Mouse (Mus musculus): ENCODE results near the gene Xylb. TPM values are rescaled to one million over a fixed set of nuclear protein-coding genes. Genes with fewer than 3 reads are reported as not detected.
A peak's percentile ranks its signal among the peaks of the same experiment; 100 is the strongest.

Gene Xylb
- under 1 TPM; 0.09 to 0.38 TPM for total RNA-seq (2021)
- long read RNA-seq, experiment 1 = 0 reads
- long read RNA-seq, experiment 2 = 0 reads

DNA sequence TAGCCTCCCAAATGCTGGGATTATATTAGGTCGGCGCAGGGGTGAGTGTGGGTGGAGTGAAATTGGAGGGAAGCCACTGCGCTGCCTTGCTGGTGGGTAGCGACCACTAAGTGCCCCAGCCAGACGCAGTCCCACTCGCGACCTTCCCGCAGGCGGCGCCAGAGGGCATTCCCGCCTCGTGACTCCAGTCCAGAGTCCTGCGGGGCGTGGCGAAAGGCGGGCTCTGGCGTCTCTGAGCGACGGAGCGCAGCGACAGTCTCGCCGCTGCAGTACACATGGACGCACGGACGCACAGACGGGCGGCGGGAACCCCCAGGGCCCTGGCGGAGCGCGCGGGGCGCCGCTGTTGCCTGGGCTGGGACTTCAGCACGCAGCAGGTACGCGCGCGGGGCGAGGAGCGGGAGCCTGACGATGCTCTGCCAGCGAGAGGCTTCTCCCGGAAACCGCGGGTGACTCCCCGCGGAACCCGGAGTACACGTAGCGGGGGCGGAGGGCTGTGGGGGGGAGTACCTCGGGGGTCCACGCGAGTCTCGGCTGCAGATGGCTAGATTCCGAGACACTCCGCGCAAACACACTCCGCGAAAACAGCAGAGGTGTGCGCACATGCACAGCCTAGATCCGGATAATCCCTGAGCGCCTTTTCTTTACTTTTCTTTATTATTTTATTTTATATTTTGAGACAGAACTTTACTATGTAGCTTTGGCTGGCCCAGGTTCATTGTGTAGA, at the start of gene Xylb:
Gene Xylb, plus strand, starts transcription at position 51 of the 727 bp plus-strand sequence.
- peak; percentile 92 for DNase-seq (ENCODE audit: low spot score)

DNA sequence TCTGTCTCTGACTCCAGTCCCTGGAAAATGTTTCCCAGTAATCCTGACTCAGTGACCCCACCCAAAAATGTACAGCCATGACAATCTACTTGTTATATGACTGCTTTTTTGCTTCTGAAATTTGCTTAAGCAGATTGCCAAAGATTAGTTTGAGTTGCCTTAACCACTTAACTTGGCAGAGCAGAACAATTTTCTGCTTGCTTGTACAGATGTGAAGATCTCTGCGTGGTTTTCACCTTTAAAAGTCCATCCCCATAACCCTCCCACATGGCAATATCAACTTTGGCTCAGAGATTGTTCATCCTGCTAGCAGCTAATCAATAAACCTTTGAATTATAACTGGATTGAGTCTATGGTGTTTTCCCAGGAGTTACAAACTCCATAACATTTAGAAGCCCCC, 48.1 kb upstream of the Xylb start:
- DNase-seq (ENCODE audit: low spot score) = no peak

DNA sequence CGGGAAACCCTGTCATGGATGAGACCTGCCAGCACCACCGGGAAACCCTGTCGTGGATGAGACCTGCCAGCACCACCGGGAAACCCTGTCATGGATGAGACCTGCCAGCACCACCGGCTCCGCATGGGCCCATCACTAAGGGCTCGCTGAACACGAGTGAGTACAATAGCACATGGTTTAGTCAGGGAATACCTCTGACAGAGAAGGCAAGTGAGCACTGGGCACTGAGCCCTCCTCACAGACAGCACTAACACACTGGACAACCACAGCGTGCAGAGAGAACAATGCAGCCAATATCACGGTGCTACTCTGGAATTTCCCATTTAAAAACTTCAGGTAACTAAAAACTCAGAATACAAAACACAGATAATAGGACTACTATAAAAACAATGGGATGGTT, 44.1 kb upstream of the Xylb start:
- no peak for DNase-seq (ENCODE audit: low spot score)

DNA sequence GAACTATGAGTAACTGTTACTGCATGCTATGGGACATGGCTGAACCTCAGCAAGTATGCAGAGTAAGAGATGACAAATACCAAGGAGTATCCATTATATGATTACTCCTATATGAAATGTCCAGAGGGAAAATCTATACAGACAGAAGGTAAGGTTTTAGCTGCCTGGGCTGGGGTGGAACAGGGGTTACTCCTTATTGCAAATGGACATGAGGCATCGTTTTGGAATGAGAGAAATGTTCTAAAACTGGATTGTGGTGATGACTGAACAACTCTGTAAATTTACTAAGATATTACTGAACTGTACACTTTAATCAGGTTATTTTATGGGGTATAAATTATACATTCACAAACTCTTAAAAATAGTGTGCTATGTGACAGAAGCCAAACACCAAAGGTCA, 38.3 kb upstream of the Xylb start:
- no peak for DNase-seq (ENCODE audit: low spot score)

DNA sequence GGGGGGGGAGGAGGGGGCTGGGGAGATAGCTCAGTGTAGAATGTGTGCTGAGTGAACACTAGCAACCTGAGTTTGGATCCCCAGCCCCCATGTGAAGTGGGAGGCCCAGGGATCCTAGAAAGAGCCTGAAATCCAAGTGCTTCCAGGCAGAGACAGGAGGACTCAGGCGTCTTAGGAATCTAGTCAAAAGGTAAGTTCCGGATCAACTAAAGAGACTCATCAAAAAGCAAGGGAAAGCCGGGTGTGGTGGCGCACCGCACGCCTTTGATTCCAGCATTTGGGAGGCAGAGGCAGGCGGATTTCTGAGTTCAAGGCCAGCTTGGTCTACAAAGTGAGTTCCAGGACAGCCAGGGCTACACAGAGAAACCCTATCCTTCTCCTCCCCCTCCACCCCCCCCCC, 36.7 kb upstream of the Xylb start:
- no peak for DNase-seq (ENCODE audit: low spot score)

- no peak for DNase-seq (ENCODE audit: low spot score)
Observed at GRCm38 (mm10) chr9:119320946-119321345, 36.2 kb upstream of the Xylb start.

GRCm38 (mm10) chr9:119321392-119322229, 35.6 kb upstream of the Xylb start:
- DNase-seq (ENCODE audit: low spot score) = no peak

- peak; percentile 100 for DNase-seq (ENCODE audit: low spot score)
Observed at GRCm38 (mm10) chr9:119322289-119323259, 34.6 kb upstream of the Xylb start, which contains the start of gene Oxsr1. TSS of gene Oxsr1 (minus strand) at chr9:119322427.

- no peak for DNase-seq (ENCODE audit: low spot score)
Observed at GRCm38 (mm10) chr9:119323260-119323645, 33.9 kb upstream of the Xylb start.

DNA sequence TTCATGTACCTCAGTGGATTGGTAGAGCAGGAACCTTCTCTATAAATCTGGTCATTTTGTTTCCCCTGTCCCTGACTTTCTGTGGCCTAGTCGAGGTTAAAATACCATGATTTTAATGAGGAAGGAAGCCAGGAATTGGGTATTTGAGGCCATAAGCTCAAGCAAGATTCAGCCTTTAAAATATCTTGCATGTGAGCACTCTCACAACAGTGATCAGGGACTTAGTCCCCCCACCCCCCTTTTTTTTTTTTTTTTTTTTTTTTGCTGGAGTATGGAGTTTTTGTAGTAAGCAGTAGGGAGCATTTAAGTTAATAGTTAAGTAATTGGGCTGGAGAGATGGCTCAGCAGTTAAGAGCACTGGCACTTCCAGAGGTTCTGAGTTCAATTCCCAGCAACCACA, 33.1 kb upstream of the Xylb start:
- DNase-seq (ENCODE audit: low spot score) = no peak

DNA sequence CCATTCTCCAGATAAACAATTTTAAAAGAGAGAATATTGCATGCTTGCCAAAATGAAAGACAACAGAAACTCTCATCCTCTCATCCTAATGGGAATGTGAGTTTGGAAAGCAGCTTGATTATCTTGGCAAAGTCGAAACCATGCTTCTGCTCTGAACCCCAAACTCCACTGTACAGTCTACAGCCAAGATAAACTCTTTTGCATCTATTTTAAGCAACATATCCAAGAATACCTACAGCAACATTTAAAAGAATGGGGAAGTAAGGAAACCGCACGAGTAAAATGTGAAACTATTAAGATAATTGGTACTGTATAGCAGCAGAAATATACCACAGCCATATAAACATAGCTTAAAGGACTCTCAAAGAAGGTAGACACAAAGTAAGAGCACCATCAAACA, 28.7 kb upstream of the Xylb start:
- no peak for DNase-seq (ENCODE audit: low spot score)

DNA sequence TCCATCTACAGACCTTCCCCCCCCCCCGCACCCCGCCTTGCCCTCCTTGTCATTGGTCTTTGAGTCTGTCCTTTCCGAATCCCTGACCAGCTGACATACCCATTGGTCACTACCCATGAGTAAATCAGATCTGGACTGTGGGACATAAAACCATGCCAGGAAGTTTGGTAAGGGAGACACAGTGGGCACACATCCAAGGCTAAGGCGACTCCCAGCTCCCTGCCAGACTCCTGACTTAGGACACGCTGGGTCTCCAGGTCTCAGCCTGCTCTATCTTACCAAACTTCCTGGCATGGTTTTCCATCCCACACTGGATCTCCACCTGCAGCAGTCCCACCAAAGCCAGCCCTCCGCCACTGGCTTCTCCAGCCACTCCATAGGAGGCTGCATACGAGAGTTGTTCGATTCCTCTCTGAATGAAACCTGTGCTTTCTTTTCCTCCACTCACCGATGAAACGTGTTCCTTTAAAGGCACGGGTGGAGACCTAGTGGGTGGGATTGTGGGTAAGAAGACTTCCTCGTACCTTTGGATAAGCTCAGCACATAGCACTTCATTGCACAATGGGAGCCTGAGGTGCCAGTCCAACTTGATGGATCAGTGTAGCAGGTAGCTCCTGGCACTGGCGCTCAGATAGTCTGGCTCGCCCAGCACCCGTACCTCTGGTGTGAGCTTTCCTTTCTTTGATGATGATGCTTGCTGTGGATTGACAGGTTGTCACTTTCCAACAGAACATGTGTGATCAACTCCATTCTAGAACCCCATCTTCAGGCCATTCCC, 26.8 kb upstream of the Xylb start:
- DNase-seq (ENCODE audit: low spot score) = peak; percentile 42

DNA sequence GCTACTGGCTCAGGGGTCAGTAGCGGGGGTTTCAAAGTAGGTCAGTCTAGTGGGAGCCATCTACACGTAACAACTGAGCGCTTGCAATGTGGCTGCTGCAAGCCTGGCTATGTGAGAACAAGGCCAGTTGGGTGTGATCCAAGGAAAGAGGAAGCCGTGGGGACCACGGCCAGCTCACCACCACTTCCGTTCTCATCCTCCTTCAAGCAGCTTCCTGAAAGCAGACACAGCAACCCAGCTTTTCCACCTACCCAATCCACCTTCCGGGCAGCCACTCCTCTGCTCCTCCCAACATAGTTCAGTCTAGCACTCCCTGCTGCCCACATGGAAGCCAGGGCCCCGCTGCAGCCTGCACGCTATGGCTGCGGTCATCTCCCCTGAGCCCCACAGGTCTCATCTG, 22.9 kb upstream of the Xylb start:
- peak; percentile 76 for DNase-seq (ENCODE audit: low spot score)

DNA sequence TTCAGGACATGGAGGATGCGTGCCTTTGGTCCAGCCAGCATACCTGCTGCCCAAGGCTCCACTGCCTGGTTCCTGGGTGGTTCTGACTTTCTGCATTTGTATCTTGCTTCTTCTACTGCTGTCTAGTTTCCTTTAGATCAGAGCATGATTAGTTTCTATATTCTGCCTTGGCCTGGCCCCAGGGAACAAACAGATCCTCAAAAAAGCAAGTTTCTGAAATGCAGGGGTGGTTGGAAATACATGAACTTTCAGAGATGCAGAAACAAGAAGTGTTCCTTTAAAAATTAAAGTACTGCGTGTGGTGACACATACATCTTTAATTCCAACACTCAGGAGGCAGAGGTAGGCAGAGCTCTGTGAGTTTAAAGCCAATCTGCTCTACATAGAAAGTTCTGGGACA, 22.3 kb upstream of the Xylb start:
- DNase-seq (ENCODE audit: low spot score) = no peak

DNA sequence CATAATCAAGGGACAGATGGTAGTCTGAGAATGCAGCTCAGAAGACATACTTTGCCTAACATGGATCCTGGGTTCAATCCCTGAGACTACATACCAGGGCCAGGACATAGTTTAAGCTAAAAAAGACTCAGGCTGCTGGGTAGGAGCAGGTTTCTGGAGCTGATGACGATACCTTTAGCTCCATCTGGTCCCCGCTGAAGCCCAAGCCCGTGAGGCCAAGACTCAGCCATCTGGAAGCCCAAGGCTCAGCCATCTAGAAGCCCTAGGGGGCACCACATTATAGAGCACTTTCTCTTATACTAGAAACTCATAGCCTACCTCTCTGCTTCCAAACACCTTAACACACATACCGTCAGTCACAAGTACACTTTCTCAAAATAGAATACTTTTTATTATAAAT, 21.6 kb upstream of the Xylb start:
- DNase-seq (ENCODE audit: low spot score) = no peak

DNA sequence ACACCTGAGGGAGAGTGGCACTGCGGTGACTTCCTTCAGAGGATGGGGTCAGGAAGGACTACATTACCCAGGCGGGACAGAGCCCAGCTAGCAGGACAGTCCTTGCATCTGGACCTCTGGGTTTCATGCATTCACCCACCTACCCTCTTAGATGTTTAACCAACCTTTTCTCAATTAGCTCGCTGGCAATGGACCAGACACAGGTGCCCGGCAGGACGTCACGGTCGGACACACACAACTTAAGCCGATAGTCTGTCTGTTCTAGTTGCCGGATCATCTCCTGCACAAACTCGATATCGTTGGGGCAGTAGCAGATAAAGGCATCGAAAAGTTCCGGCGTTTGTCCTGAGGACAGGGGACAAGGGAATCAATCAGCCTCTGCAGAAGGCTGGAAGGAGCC, 19.3 kb upstream of the Xylb start:
- no peak for DNase-seq (ENCODE audit: low spot score)

- no peak for DNase-seq (ENCODE audit: low spot score)
Observed at GRCm38 (mm10) chr9:119338350-119338749, 18.8 kb upstream of the Xylb start.

DNA sequence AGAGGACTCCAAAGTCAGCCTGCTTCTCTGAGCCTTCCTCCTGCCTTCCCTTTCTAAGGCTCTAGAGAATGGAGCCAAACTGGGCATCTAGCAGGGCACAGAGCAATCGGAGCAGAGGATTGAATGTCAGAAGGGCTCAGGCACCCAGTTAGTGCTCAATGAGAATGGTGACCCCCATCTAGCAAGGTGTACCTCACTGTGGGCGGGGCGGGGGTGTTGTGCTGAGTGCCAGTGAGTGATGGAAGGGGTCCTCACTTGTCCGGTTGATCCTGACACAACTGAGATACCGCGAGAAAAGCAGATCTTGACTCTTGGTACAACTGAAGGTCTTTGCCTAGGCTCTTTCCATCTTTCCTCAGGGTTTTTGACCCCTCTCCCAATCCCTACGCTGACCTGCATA, 18.1 kb upstream of the Xylb start:
- DNase-seq (ENCODE audit: low spot score) = no peak

DNA sequence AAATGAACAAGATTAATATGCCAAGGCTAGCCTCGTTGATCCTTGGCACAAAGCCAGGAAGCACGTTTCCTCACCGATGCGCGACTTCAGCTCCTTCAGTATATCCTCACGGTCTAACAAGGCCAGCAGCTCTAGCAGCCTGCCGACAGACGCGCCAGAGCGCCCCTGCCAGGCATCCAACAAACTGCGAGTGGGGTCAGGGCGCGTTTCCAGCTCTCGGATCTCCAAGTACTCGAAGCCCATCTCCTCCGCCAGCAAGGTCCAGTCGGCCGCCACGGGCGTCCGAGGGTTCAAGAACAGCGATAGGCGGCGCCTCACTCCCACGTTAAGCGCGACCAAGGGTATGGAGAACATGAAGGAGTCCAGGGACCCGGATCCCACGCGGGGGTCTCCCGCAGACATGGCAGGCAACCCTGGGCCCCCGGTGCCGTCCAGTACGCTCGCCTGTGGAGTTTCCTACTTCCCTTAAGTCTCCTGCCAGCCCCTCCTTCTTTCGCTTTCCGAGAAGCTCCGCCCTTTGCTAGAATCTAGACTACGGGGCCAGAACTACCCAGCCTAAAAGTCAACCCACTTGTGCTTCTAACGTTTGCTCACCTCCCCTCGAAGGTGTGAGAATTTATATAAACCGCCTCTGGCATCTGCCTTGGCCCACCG, 17.5 kb upstream of the Xylb start, which contains the start of gene Acaa1a:
Gene Acaa1a, plus strand, starts transcription at position 119 of the 654 bp plus-strand sequence.
- DNase-seq (ENCODE audit: low spot score) = peak; percentile 67

DNA sequence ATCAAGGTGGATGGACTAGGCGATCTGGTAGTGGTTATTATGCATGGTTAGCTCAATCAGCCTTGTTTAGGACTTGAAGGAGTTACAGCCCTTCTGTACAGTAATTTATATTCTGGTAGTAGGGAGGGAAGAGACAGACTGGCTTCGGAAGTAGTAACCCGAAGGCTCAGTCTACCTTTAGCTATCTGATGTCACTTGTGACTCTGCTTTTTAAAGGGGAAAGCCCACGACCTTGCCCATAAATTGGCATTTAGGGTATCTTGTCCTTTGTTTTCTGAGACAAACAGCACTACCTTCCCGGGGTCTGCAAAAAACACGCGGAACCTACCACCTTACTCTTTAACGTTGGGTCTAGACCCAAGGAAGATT, 17.0 kb upstream of the Xylb start:
- no peak for DNase-seq (ENCODE audit: low spot score)

Measured in gastrocnemius, adult 18-20 months (tissue).